Comparison of ENCODE assay signal across 12 mouse cellular contexts in genomic region chr17:5425204-5425603, GRCm38 (mm10). TPM values are rescaled to one million over a fixed set of nuclear protein-coding genes. Genes with fewer than 3 reads are reported as not detected.
DNase-seq lines count a peak whose midpoint lies in the region.
"Had no signal": no experiment of that assay in that cellular context is flagged by ENCODE, and none has a peak within 500 bp of the region (broad histone marks: within the 10 kb centered on the region; RNA-seq: fewer than 3 reads in every experiment).

No protein-coding gene starts in this region.

- peak; percentile 25 to 29 for DNase-seq in heart, adult 18-20 months
- DNase-seq in heart, postnatal 36 days = no peak
- peak; percentile 6 for DNase-seq in MEL-GATA-1-ER (ENCODE audit: extremely low read depth, low read depth)
- peak; percentile 19 for DNase-seq in heart, adult 8-10 months (ENCODE audit: low spot score)
- DNase-seq in heart, postnatal 10 days = peak; percentile 48 to 57
- no peak for DNase-seq in left cerebral cortex, adult 9 months (ENCODE audit: low spot score in 2 of 2)
- no peak for DNase-seq in gastrocnemius, postnatal 4 days (ENCODE audit: low spot score in 2 of 2)
- DNase-seq: adrenal gland, adult 8-10 months; cerebellum, adult 8-10 months; kidney, postnatal 4 days; liver, embryonic 13.5 days; right cerebral cortex, postnatal 4 days had no signal

- intact Hi-C loops in heart, postnatal 36 days (cut with DNase I) = no loop called here
- intact Hi-C loops in heart, postnatal 10 days (cut with DNase I) = no loop called here

RNA-seq across cellular contexts. Expression of gene Ldhal6b, which starts 6.6 kb away (rescaled TPM):
- total RNA-seq in heart, adult 18-20 months (2021) = under 1 TPM; 0.25 to 0.46 TPM
- total RNA-seq in heart, postnatal 36 days (2021) = under 1 TPM; 0.28 to 0.60 TPM
- under 1 TPM; 0.19 to 0.41 (median 0.36) TPM for total RNA-seq in heart, adult 8-10 months (2022)
- total RNA-seq in heart, postnatal 10 days (2021) = 1 to 10 TPM in 1 of 2 experiments, under 1 TPM in 1; 0.82 to 1.4 TPM
- total RNA-seq in gastrocnemius, postnatal 4 days (2021) = 1 to 10 TPM in 1 of 2 experiments, under 1 TPM in 1; 0.91 to 1.1 TPM

RNA-seq across cellular contexts. Expression of gene Tmem242, which starts 14.9 kb away (rescaled TPM):
- 100 to 1,000 TPM; 172 to 185 TPM for total RNA-seq in heart, adult 18-20 months (2021)
- 100 to 1,000 TPM; 154 TPM for total RNA-seq in heart, postnatal 36 days (2021)
- 100 to 1,000 TPM; 163 to 170 (median 167) TPM for total RNA-seq in heart, adult 8-10 months (2022)
- 100 to 1,000 TPM; 124 to 126 TPM for total RNA-seq in heart, postnatal 10 days (2021)
- 100 to 1,000 TPM; 120 to 128 TPM for total RNA-seq in gastrocnemius, postnatal 4 days (2021)

Comparison
In these comparisons a context has a peak if more than half of its experiments do, and no peak if none do; other contexts are left out.
1. DNase-seq: peak in heart, adult 18-20 months (2 of 2), MEL-GATA-1-ER (single experiment), heart, adult 8-10 months (single experiment) and heart, postnatal 10 days (2 of 2); none in heart, postnatal 36 days (0 of 2), left cerebral cortex, adult 9 months (0 of 2) and gastrocnemius, postnatal 4 days (0 of 2).